Comparison of ENCODE assay signal across 9 mouse cellular contexts in genomic region chr2:30092280-30092918, GRCm38 (mm10). TPM values are rescaled to one million over a fixed set of nuclear protein-coding genes. Genes with fewer than 3 reads are reported as not detected.
DNase-seq lines count a peak whose midpoint lies in the region; ATAC-seq and TF ChIP-seq lines count a peak whose summit lies in the region.
"Had no signal": no experiment of that assay in that cellular context is flagged by ENCODE, and none has a peak within 500 bp of the region (broad histone marks: within the 10 kb centered on the region; RNA-seq: fewer than 3 reads in every experiment).

No protein-coding gene starts in this region.

- H3K9ac ChIP-seq in CH12.LX (ENCODE audit: insufficient read depth, low read depth): peak overlapping the region; percentile 97; the same call in 1 of the 2 replicates
- H3K9ac ChIP-seq in heart, embryonic 16.5 days (ENCODE audit: low read length): peak overlapping the region; percentile 77
- peak overlapping the region; percentile 92 for H3K9ac ChIP-seq in liver, embryonic 16.5 days (ENCODE audit: low read depth, low read length)

- H3K27ac ChIP-seq in CH12.LX (ENCODE audit: insufficient read depth, low read depth): no peak overlapping the region
- peak overlapping the region; percentile 49 for H3K27ac ChIP-seq in heart, embryonic 16.5 days (ENCODE audit: low read length)
- no peak overlapping the region; the same call in 1 of the 2 replicates for H3K27ac ChIP-seq in liver, embryonic 16.5 days (ENCODE audit: low read length)

- no peak for TF ChIP-seq CTCF in CH12.LX (conservative IDR thresholded peaks at IDR 0.05 in 1 of 2, IDR thresholded peaks at IDR 0.05 in 1 of 2; ENCODE audit: low read depth in 2 of 2, low read length in 2 of 2)

- H3K79me2 ChIP-seq in CH12.LX (replicated peaks; ENCODE audit: control insufficient read depth, extremely low read depth, insufficient read depth, poor library complexity, severe bottlenecking): peaks cover 3% of the 10 kb centered on the region; the same call in 1 of the 2 replicates

- peaks cover 2% of the 10 kb centered on the region for H3K9me3 ChIP-seq in CH12.LX (replicated peaks; ENCODE audit: low read length)
- H3K9me3 ChIP-seq in heart, embryonic 16.5 days (replicated peaks; ENCODE audit: control insufficient read depth, low read length): 0 out of 2 replicates have a peak, but pooled peaks cover 1% of the 10 kb centered on the region
- no peaks in the 10 kb centered on the region for H3K9me3 ChIP-seq in liver, embryonic 16.5 days (replicated peaks; ENCODE audit: control insufficient read depth, low read length)

- peak overlapping the region; percentile 88 to 97 (median 94) for H3K4me3 ChIP-seq in CH12.LX (replicated peaks in 1 of 3; ENCODE audit: low read depth in 2 of 3, low read length in 2 of 3, poor library complexity in 1 of 3)
- peak overlapping the region; percentile 77 for H3K4me3 ChIP-seq in heart, embryonic 16.5 days (ENCODE audit: low read length)
- H3K4me3 ChIP-seq in liver, embryonic 16.5 days (ENCODE audit: low read depth, low read length): peak overlapping the region; percentile 95

- no peak for ATAC-seq in heart, embryonic 16.5 days (replicated peaks; ENCODE audit: extremely low read depth, insufficient read depth, low FRiP score)
- ATAC-seq in liver, embryonic 16.5 days (ENCODE audit: low read depth): no peak

- TF ChIP-seq POLR2A in CH12.LX (IDR thresholded peaks at IDR 0.05; ENCODE audit: low read depth, low read length): no peak; the same call in 1 of the 2 replicates

- 43% methylated on average over 6 of the region's 6 CpGs for WGBS in heart, embryonic 16.5 days
- WGBS in liver, embryonic 16.5 days (ENCODE audit: insufficient replicate concordance): 53% methylated on average over 6 of the region's 6 CpGs

- peaks cover 22 to 40% of the 10 kb centered on the region in 2 experiments for H3K4me1 ChIP-seq in CH12.LX (ENCODE audit: control insufficient read depth in 1 of 2, insufficient read depth in 2 of 2)
- H3K4me1 ChIP-seq in heart, embryonic 16.5 days (ENCODE audit: control insufficient read depth, insufficient read depth, low read length): peaks cover 14% of the 10 kb centered on the region
- H3K4me1 ChIP-seq in liver, embryonic 16.5 days (ENCODE audit: control insufficient read depth, low read depth, low read length): peaks cover 24% of the 10 kb centered on the region

- H3K36me3 ChIP-seq in CH12.LX (replicated peaks in 1 of 2; ENCODE audit: control insufficient read depth in 1 of 2, insufficient read depth in 1 of 2, low read length in 1 of 2): peaks cover 23 to 60% of the 10 kb centered on the region in 2 experiments
- peaks cover 2% of the 10 kb centered on the region for H3K36me3 ChIP-seq in heart, embryonic 16.5 days (ENCODE audit: control insufficient read depth, insufficient read depth)
- H3K36me3 ChIP-seq in liver, embryonic 16.5 days (ENCODE audit: control insufficient read depth, insufficient read depth): no peaks in the 10 kb centered on the region

- TF ChIP-seq RAD21 in CH12.LX (IDR thresholded peaks at IDR 0.05; ENCODE audit: low read depth, low read length): no peak

- dilution Hi-C loops in CH12.LX (cut with MboI; ENCODE audit: extremely low pct_ligation_motif_present, extremely low pct_unique_long_range_greater_than_20kb, low sequenced_read_pairs): no loop called here

- DNase-seq in heart, adult 11 months: peak; percentile 93
- no peak for DNase-seq in heart, postnatal 4 days
- no peak for DNase-seq in CH12.LX (ENCODE audit: extremely low read depth)
- DNase-seq in B cell, adult 2 months: no peak
- DNase-seq in c-Kit-positive CD71-positive TER-119-positive erythroid progenitor cells, embryonic 14.5 days (ENCODE audit: low spot score): no peak
- no peak for DNase-seq in adrenal gland, postnatal 4 days (ENCODE audit: low spot score in 2 of 2)
- DNase-seq: left cerebral cortex, postnatal 4 days had no signal

- peak overlapping the region; percentile 71 for H3K4me2 ChIP-seq in CH12.LX (ENCODE audit: insufficient read depth, low read depth, poor library complexity, severe bottlenecking)
- H3K4me2 ChIP-seq in heart, embryonic 16.5 days (ENCODE audit: low read depth, low read length): peak overlapping the region; percentile 95
- H3K4me2 ChIP-seq in liver, embryonic 16.5 days (ENCODE audit: low read depth, low read length): peak overlapping the region; percentile 96

- TF ChIP-seq EP300 in CH12.LX (IDR thresholded peaks at IDR 0.05; ENCODE audit: low read length): no peak

- in situ Hi-C loops in CH12.LX (cut with MboI; ENCODE audit: low pct_ligation_motif_present, low pct_unique_long_range_greater_than_20kb, low sequenced_read_pairs): no loop called here

- no peaks in the 10 kb centered on the region for H3K27me3 ChIP-seq in CH12.LX (replicated peaks)
- H3K27me3 ChIP-seq in heart, embryonic 16.5 days (ENCODE audit: control insufficient read depth, insufficient read depth, low read length): no peaks in the 10 kb centered on the region
- H3K27me3 ChIP-seq in liver, embryonic 16.5 days (ENCODE audit: control insufficient read depth, insufficient read depth, low read depth, low read length): no peaks in the 10 kb centered on the region

TF ChIP-seq in CH12.LX, 34 proteins besides CTCF, POLR2A, EP300 and RAD21:
- TF ChIP-seq NRF1 (IDR thresholded peaks at IDR 0.05; ENCODE audit: low read depth, low read length) (no peak), CHD1 (IDR thresholded peaks at IDR 0.05; ENCODE audit: low read depth, low read length) (no peak), KAT2A (IDR thresholded peaks at IDR 0.05; ENCODE audit: insufficient replicate concordance, low read length) (no peak)

RNA-seq across cellular contexts. Expression of gene Zdhhc12, which starts 1.0 kb away (rescaled TPM):
- total RNA-seq in heart, postnatal 4 days (2021): 10 to 100 TPM in 1 of 2 experiments, 1 to 10 TPM in 1; 7.8 to 10.6 TPM
- total RNA-seq in CH12.LX (2012; rRNA removed) (33.7 and 36.5 TPM in 2 replicates), CH12.LX (2014; rRNA removed) (15.3 and 15.6 TPM in 2 replicates)
- 34.7 and 42.8 TPM in 2 replicates for polyA plus RNA-seq in CH12.LX (2012; ENCODE audit: insufficient read length, low read depth)
- 29.4 and 30.8 TPM in 2 replicates for polyA plus RNA-seq in heart, embryonic 16.5 days (2015; fragmentation: Nextera tagmentation; extraction: Ambion mirVana)
- polyA plus RNA-seq in liver, embryonic 16.5 days (2015; fragmentation: Nextera tagmentation; extraction: Ambion mirVana): 17.6 and 18.7 TPM in 2 replicates
- 10 to 100 TPM; 17.5 to 18.5 TPM for total RNA-seq in adrenal gland, postnatal 4 days (2021)

RNA-seq across cellular contexts. Expression of gene Pkn3, which starts 14.9 kb away (rescaled TPM):
- 10 to 100 TPM; 15.3 to 17.9 TPM for total RNA-seq in heart, postnatal 4 days (2021)
- total RNA-seq in CH12.LX (2012; rRNA removed): 5.2 and 8.3 TPM in 2 replicates
- total RNA-seq in CH12.LX (2014; rRNA removed): 4.7 and 5.0 TPM in 2 replicates
- polyA plus RNA-seq in CH12.LX (2012; ENCODE audit: insufficient read length, low read depth): 6.7 and 7.1 TPM in 2 replicates
- polyA plus RNA-seq in heart, embryonic 16.5 days (2015; fragmentation: Nextera tagmentation; extraction: Ambion mirVana): 9.4 and 11.7 TPM in 2 replicates
- polyA plus RNA-seq in liver, embryonic 16.5 days (2015; fragmentation: Nextera tagmentation; extraction: Ambion mirVana): 2.1 and 2.3 TPM in 2 replicates
- 10 to 100 TPM; 11.4 to 12.4 TPM for total RNA-seq in adrenal gland, postnatal 4 days (2021)

RNA-seq across cellular contexts. Expression of gene Zer1, which starts 32.0 kb away (rescaled TPM):
- 10 to 100 TPM; 24.3 to 24.9 TPM for total RNA-seq in heart, postnatal 4 days (2021)
- total RNA-seq in CH12.LX (2012; rRNA removed): 9.5 and 13.4 TPM in 2 replicates
- 4.8 and 5.5 TPM in 2 replicates for total RNA-seq in CH12.LX (2014; rRNA removed)
- 13.3 and 15.0 TPM in 2 replicates for polyA plus RNA-seq in CH12.LX (2012; ENCODE audit: insufficient read length, low read depth)
- polyA plus RNA-seq in heart, embryonic 16.5 days (2015; fragmentation: Nextera tagmentation; extraction: Ambion mirVana): 5.7 TPM in 2 replicates
- 2.3 and 2.5 TPM in 2 replicates for polyA plus RNA-seq in liver, embryonic 16.5 days (2015; fragmentation: Nextera tagmentation; extraction: Ambion mirVana)
- 10 to 100 TPM; 55.4 to 56.2 TPM for total RNA-seq in adrenal gland, postnatal 4 days (2021)

RNA-seq across cellular contexts. Expression of gene Set, which starts 35.2 kb away (rescaled TPM):
- 100 to 1,000 TPM; 174 to 185 TPM for total RNA-seq in heart, postnatal 4 days (2021)
- total RNA-seq in CH12.LX (2012; rRNA removed) (515 and 844 TPM in 2 replicates), CH12.LX (2014; rRNA removed) (1,049 and 1,142 TPM in 2 replicates)
- 902 and 991 TPM in 2 replicates for polyA plus RNA-seq in CH12.LX (2012; ENCODE audit: insufficient read length, low read depth)
- polyA plus RNA-seq in heart, embryonic 16.5 days (2015; fragmentation: Nextera tagmentation; extraction: Ambion mirVana): 198 and 217 TPM in 2 replicates
- 117 and 130 TPM in 2 replicates for polyA plus RNA-seq in liver, embryonic 16.5 days (2015; fragmentation: Nextera tagmentation; extraction: Ambion mirVana)
- total RNA-seq in adrenal gland, postnatal 4 days (2021): 100 to 1,000 TPM; 326 to 328 TPM

RNA-seq across cellular contexts. Expression of gene Tbc1d13, which starts 41.1 kb away (rescaled TPM):
- total RNA-seq in heart, postnatal 4 days (2021): 10 to 100 TPM; 23.9 to 27.4 TPM
- total RNA-seq in CH12.LX (2012; rRNA removed) (32.1 and 35.1 TPM in 2 replicates), CH12.LX (2014; rRNA removed) (21.4 and 25.9 TPM in 2 replicates)
- 36.1 and 36.8 TPM in 2 replicates for polyA plus RNA-seq in CH12.LX (2012; ENCODE audit: insufficient read length, low read depth)
- 5.4 and 7.1 TPM in 2 replicates for polyA plus RNA-seq in heart, embryonic 16.5 days (2015; fragmentation: Nextera tagmentation; extraction: Ambion mirVana)
- polyA plus RNA-seq in liver, embryonic 16.5 days (2015; fragmentation: Nextera tagmentation; extraction: Ambion mirVana): 1.7 and 2.3 TPM in 2 replicates
- 10 to 100 TPM; 66.6 to 68.6 TPM for total RNA-seq in adrenal gland, postnatal 4 days (2021)
